Mouse (Mus musculus): Measurements from ENCODE around the gene Pnma5. TPM values are rescaled to one million over a fixed set of nuclear protein-coding genes. Genes with fewer than 3 reads are reported as not detected.
"Not testable (repeated sequence)": the region's sequence is repeated elsewhere in the genome, so short reads cannot be mapped to it uniquely, and the experiment has no call there.

The Pnma5 gene
- total RNA-seq (2012; rRNA removed): 36.5 and 40.7 TPM in 2 replicates

DNA sequence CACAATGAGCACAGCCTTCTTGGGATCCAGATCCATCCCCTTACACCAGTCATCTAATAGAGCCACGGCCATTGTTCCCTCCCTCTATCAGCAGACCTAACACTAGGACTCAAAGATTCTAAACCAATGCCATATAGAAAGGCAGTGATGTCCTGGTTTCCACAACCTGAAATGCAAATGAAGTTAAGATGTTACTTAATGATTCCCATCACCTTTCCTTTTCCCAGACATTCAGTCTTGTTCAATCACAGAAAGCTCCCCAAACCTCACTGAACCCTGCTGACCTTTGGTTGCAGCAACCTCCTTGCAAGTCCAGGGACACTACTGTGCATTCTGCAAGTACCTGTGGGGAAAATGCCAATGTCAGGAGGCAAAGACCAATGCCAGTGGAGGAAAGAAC lies at the start of gene Pnma5:
Gene Pnma5, minus strand, starts transcription at position 101 of the 400 bp plus-strand sequence.
- no peak for DNase-seq (ENCODE audit: low read depth, low spot score)
- Histone ChIP-seq H3K4me1 (ENCODE audit: control insufficient read depth in 2 of 2, insufficient read depth in 2 of 2, low read length in 2 of 2, poor library complexity in 1 of 2) (no peaks in the 10 kb centered on the region), H3K27ac (ENCODE audit: insufficient read depth, low read depth, low read length, poor library complexity, severe bottlenecking) (no peak within 1 kb of the TSS), H3K9me3 (ENCODE audit: control insufficient read depth, insufficient read depth, low read depth, low read length) (no peaks in the 10 kb centered on the region), H3K36me3 (ENCODE audit: control insufficient read depth, insufficient read depth, low read length, poor library complexity, severe bottlenecking) (peaks cover 2% of the 10 kb centered on the region; the same call in 1 of the 2 replicates), H3K4me3 (ENCODE audit: insufficient read depth in 1 of 2, low read depth in 1 of 2, low read length in 2 of 2, poor library complexity in 1 of 2, severe bottlenecking in 1 of 2) (peak within 1 kb of the TSS in 1 of 2 experiments; percentile 26; a peak in 1 of 4 replicates), H3K9ac (ENCODE audit: insufficient read depth, low read depth, low read length, poor library complexity, severe bottlenecking) (no peak within 1 kb of the TSS)
- TF ChIP-seq MAFK (IDR thresholded peaks at IDR 0.05; ENCODE audit: insufficient read depth, low read depth, low read length) (no peak), ZC3H11A (IDR thresholded peaks at IDR 0.05; ENCODE audit: borderline replicate concordance, low read depth, low read length) (no peak), CHD2 (IDR thresholded peaks at IDR 0.05; ENCODE audit: low read depth, low read length) (no peak), HCFC1 (IDR thresholded peaks at IDR 0.05; ENCODE audit: borderline replicate concordance, insufficient read depth, low read length) (no peak), ZNF384 (IDR thresholded peaks at IDR 0.05; ENCODE audit: low read depth, low read length) (no peak)
- in situ Hi-C loops (cut with MboI; ENCODE audit: low sequenced_read_pairs in 2 of 2, unreplicated experiment in 2 of 2): loop anchor here in 1 of 2 experiments (25.0 kb wide), 1 partner anchor 625 kb away; the partner anchor contains the start of genes Pnck and Slc6a8

GRCm38 (mm10) chrX:73082267-73083055 lies 45.6 kb upstream of the Pnma5 start, which contains the start of gene Xlr4a:
TSS of gene Xlr4a (minus strand) at chrX:73082478.
- H3K27ac ChIP-seq (ENCODE audit: insufficient read depth, low read depth, low read length, poor library complexity, severe bottlenecking); H3K4me1 ChIP-seq (ENCODE audit: control insufficient read depth in 2 of 2, insufficient read depth in 2 of 2, low read length in 2 of 2, poor library complexity in 1 of 2); H3K9me3 ChIP-seq (ENCODE audit: control insufficient read depth, insufficient read depth, low read depth, low read length); DNase-seq (ENCODE audit: low read depth, low spot score); H3K36me3 ChIP-seq (ENCODE audit: control insufficient read depth, insufficient read depth, low read length, poor library complexity, severe bottlenecking); in situ Hi-C loops (cut with MboI; ENCODE audit: low sequenced_read_pairs in 2 of 2, unreplicated experiment in 2 of 2); H3K4me3 ChIP-seq (ENCODE audit: insufficient read depth in 1 of 2, low read depth in 1 of 2, low read length in 2 of 2, poor library complexity in 1 of 2, severe bottlenecking in 1 of 2); H3K9ac ChIP-seq (ENCODE audit: insufficient read depth, low read depth, low read length, poor library complexity, severe bottlenecking): not testable (repeated sequence)

DNA sequence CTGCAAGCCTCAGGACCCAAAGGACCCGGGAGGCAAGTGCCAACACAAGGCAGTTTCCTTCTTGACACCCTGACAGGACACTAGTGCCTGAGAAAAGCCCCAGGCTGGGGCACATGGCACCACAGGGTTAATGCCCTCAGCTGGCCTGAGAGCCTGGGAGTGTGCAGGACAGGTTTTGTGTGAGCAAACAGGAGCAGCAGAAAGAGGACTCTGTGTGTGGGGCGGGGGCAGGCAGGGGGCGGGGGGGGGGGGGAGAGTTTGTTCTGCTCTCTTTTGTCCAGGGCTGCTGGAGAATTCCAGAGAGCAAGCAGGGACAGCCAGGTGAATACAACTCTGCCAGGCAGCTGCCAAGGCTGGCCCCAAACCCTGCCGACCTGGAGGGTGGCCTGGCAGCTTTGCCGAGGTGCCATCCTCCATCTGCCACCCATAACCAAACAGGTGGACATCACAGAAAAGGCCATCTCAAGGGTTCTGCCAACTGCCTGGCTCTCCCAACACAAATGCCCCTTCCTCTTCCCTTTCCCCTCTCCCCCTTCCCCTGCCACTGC lies 29.9 kb upstream of the Pnma5 start:
- H3K4me3 ChIP-seq (ENCODE audit: insufficient read depth in 1 of 2, low read depth in 1 of 2, low read length in 2 of 2, poor library complexity in 1 of 2, severe bottlenecking in 1 of 2); H3K27ac ChIP-seq (ENCODE audit: insufficient read depth, low read depth, low read length, poor library complexity, severe bottlenecking); H3K9ac ChIP-seq (ENCODE audit: insufficient read depth, low read depth, low read length, poor library complexity, severe bottlenecking); H3K4me1 ChIP-seq (ENCODE audit: control insufficient read depth in 2 of 2, insufficient read depth in 2 of 2, low read length in 2 of 2, poor library complexity in 1 of 2); H3K9me3 ChIP-seq (ENCODE audit: control insufficient read depth, insufficient read depth, low read depth, low read length); DNase-seq (ENCODE audit: low read depth, low spot score); H3K36me3 ChIP-seq (ENCODE audit: control insufficient read depth, insufficient read depth, low read length, poor library complexity, severe bottlenecking): not testable (repeated sequence)
- in situ Hi-C loops (cut with MboI; ENCODE audit: low sequenced_read_pairs in 2 of 2, unreplicated experiment in 2 of 2): loop anchor here in 1 of 2 experiments (25.0 kb wide), 1 partner anchor 370 kb away; the partner anchor contains the start of gene Trex2

DNA sequence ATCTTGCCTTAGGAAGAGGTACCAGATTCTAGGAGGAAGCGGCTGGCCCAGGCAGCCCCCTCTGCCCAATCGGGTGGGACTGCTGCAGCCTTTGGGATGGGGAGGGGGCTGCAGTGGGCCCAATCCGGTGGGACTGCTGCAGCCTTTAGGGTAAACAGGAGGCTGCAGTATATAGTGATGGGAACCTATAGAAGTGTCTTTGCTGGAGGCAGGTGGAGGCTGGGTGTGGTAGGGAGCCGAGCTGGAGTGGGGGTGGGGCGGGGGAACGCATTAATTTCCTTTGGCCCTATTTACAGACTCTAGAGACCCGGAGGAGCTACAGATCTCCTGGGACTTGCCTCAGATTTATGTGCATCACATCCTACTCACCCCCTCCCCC lies 27.5 kb upstream of the Pnma5 start, which contains the start of gene Pnma3:
Gene Pnma3, plus strand, starts transcription at position 373 of the 379 bp plus-strand sequence.
- DNase-seq (ENCODE audit: low read depth, low spot score): no peak
- Histone ChIP-seq H3K4me1 (ENCODE audit: control insufficient read depth in 2 of 2, insufficient read depth in 2 of 2, low read length in 2 of 2, poor library complexity in 1 of 2) (peaks cover 0 to 2% of the 10 kb centered on the region in 2 experiments; a peak in 1 of 4 replicates), H3K9me3 (ENCODE audit: control insufficient read depth, insufficient read depth, low read depth, low read length) (no peaks in the 10 kb centered on the region), H3K9ac (ENCODE audit: insufficient read depth, low read depth, low read length, poor library complexity, severe bottlenecking) (no peak within 1 kb of the TSS), H3K36me3 (ENCODE audit: control insufficient read depth, insufficient read depth, low read length, poor library complexity, severe bottlenecking) (no peaks in the 10 kb centered on the region), H3K4me3 (ENCODE audit: insufficient read depth in 1 of 2, low read depth in 1 of 2, low read length in 2 of 2, poor library complexity in 1 of 2, severe bottlenecking in 1 of 2) (peak within 1 kb of the TSS; percentile 3 to 11; a peak in 2 of 4 replicates), H3K27ac (ENCODE audit: insufficient read depth, low read depth, low read length, poor library complexity, severe bottlenecking) (no peak within 1 kb of the TSS)
- in situ Hi-C loops (cut with MboI; ENCODE audit: low sequenced_read_pairs in 2 of 2, unreplicated experiment in 2 of 2): loop anchor here in 1 of 2 experiments (25.0 kb wide), 1 partner anchor 373 kb away; the partner anchor contains the start of gene Trex2
- TF ChIP-seq MAFK (IDR thresholded peaks at IDR 0.05; ENCODE audit: insufficient read depth, low read depth, low read length): no peak
- TF ChIP-seq CHD2 (IDR thresholded peaks at IDR 0.05; ENCODE audit: low read depth, low read length): no peak
- no peak for TF ChIP-seq ZC3H11A (IDR thresholded peaks at IDR 0.05; ENCODE audit: borderline replicate concordance, low read depth, low read length)
- TF ChIP-seq ZNF384 (IDR thresholded peaks at IDR 0.05; ENCODE audit: low read depth, low read length): no peak
- TF ChIP-seq HCFC1 (IDR thresholded peaks at IDR 0.05; ENCODE audit: borderline replicate concordance, insufficient read depth, low read length): no peak

Measured in ES-E14 (cell line).